Mouse (Mus musculus) spleen, adult 2 months (tissue): Measurements from ENCODE around the gene Gpx8. TPM values are rescaled to one million over a fixed set of nuclear protein-coding genes. Genes with fewer than 3 reads are reported as not detected.

Source experiments
- DNase-seq, 2 experiments: peaks; one replicate each; pipeline versions ENCODE4 v3.0.0 to v3.0.0-alpha.2; 2012 to 2021; ENCODE audit warnings: low spot score in 2 of 2, low read depth in 1 of 2
- H3K27ac ChIP-seq: fragments of 200-500 bp; 2 replicates; pipeline ENCODE4 v1.5.1; 2012; ENCODE audit warnings: low read length, inconsistent platforms; ENCODE audit not compliant: insufficient read depth
- H3K27me3 ChIP-seq: fragments of 200-500 bp; 2 replicates; pipeline ENCODE4 v1.6.1; 2012; ENCODE audit warnings: mild to moderate bottlenecking, moderate library complexity, low read length, inconsistent platforms; ENCODE audit not compliant: control insufficient read depth, insufficient read depth
- H3K36me3 ChIP-seq: fragments of 200-500 bp; 2 replicates; pipeline ENCODE4 v1.6.1; 2012; ENCODE audit warnings: mild to moderate bottlenecking, low read length, inconsistent platforms; ENCODE audit not compliant: control insufficient read depth, insufficient read depth
- H3K4me1 ChIP-seq: fragments of 200-500 bp; 2 replicates; pipeline ENCODE4 v1.6.1; 2011; ENCODE audit warnings: inconsistent platforms; ENCODE audit not compliant: control insufficient read depth, insufficient read depth, insufficient read length
- H3K4me3 ChIP-seq: fragments of 200-500 bp; 2 replicates; pipeline ENCODE4 v1.5.1; 2011; ENCODE audit warnings: mild to moderate bottlenecking, inconsistent platforms; ENCODE audit not compliant: insufficient read depth, insufficient read length; ENCODE audit errors: extremely low read depth
- CTCF ChIP-seq: fragments of 200-500 bp; IDR thresholded peaks from 2 replicates; pipeline ENCODE4 v1.5.1; 2011; ENCODE audit warnings: mild to moderate bottlenecking, inconsistent platforms; ENCODE audit not compliant: insufficient read depth, insufficient read length, insufficient replicate concordance; ENCODE audit errors: extremely low read depth
- POLR2A ChIP-seq: fragments of 200-500 bp; IDR thresholded peaks from 2 replicates; pipeline ENCODE4 v1.6.1; 2011; ENCODE audit warnings: low read depth, low read length, inconsistent platforms
- WGBS: fragments of 180-500 bp; shearing (Covaris S2); methylation state at CpG from one replicate; pipeline ENCODE4 v1.1.7; 2018; 5-methylcytosine and 5-hydroxymethylcytosine counted together
- polyA plus RNA-seq: library from polyadenylated mRNA; depleted of rRNA; stranded (reverse); fragments of >200 nt; gene quantifications from 2 replicates; pipeline ENCODE4 v1.2.3, GENCODE M21; 2012; rRNA removed

The Gpx8 gene
- polyA plus RNA-seq, 1 experiment, result 0.61 TPM

GRCm38 (mm10) chr13:112993531-112994152 is 52.6 kb downstream of the Gpx8 start, which contains the start of gene Mcidas:
Gene Mcidas (plus strand): TSS chr13:112993845.
- Histone ChIP-seq H3K4me3 (peak within 1 kb of the TSS; percentile 46), H3K27me3 (peaks cover 28% of the 10 kb centered on the region), H3K4me1 (peaks cover 15% of the 10 kb centered on the region), H3K36me3 (no peaks in the 10 kb centered on the region), H3K27ac (no peak within 1 kb of the TSS)
- no peak for DNase-seq
- TF ChIP-seq POLR2A (no peak), CTCF (no peak)
- WGBS, result 2% methylated on average over 63 of the region's 63 CpGs

Other genes with a start within 250 kb of the Gpx8 start
- 61.6 and 71.8 TPM in 2 replicates for gene Plpp1, start 245.6 kb downstream of the Gpx8 start, polyA plus RNA-seq
- 3.4 and 3.6 TPM in 2 replicates for gene Mtrex, start 119.0 kb downstream of the Gpx8 start, polyA plus RNA-seq
- 2.1 TPM in 2 replicates for gene Dhx29, start 119.0 kb downstream of the Gpx8 start, polyA plus RNA-seq
- gene Ccno, start 58.6 kb downstream of the Gpx8 start, polyA plus RNA-seq, result 0.29 and 0.32 TPM in 2 replicates
- not detected in 2 replicates for gene Mcidas, start 52.6 kb downstream of the Gpx8 start, polyA plus RNA-seq
- gene Cdc20b, start 11.3 kb downstream of the Gpx8 start, polyA plus RNA-seq, result 0.09 and 0.26 TPM in 2 replicates
- gene Gzma, start 54.6 kb upstream of the Gpx8 start, polyA plus RNA-seq, result 6.7 and 9.8 TPM in 2 replicates
- 4.0 and 5.4 TPM in 2 replicates for gene Esm1, start 163.2 kb upstream of the Gpx8 start, polyA plus RNA-seq
- 0.18 and 0.28 TPM in 2 replicates for gene Gzmk, start 179.5 kb upstream of the Gpx8 start, polyA plus RNA-seq
- 0.08 and 0.12 TPM in 2 replicates for gene BC067074, start 246.7 kb upstream of the Gpx8 start, polyA plus RNA-seq